Mouse (Mus musculus) neural tube, embryonic 14.5 days (tissue): ENCODE measurements around the gene Tango2. TPM values are rescaled to one million over a fixed set of nuclear protein-coding genes. Genes with fewer than 3 reads are reported as not detected.

Experiments used
- ATAC-seq: fragments of 200-750 bp; cut with Nextera tagmentation; 2 replicates; pipeline ENCODE4 v1.8.0; 2017; ENCODE audit warnings: low read depth, mild to moderate bottlenecking, moderate TSS enrichment, moderate library complexity
- H3K27ac ChIP-seq: fragments of 300-500 bp; sonication (generic); 2 replicates; pipeline ENCODE4 v1.5.1; 2014; ENCODE audit warnings: low read depth, mild to moderate bottlenecking, control low read depth, low read length, moderate library complexity, mixed read lengths
- H3K27me3 ChIP-seq: fragments of 300-500 bp; sonication (generic); 2 replicates; pipeline ENCODE4 v1.6.1; 2014; ENCODE audit warnings: low read length; ENCODE audit not compliant: control insufficient read depth, insufficient read depth
- H3K36me3 ChIP-seq: fragments of 300-500 bp; sonication (generic); 2 replicates; pipeline ENCODE4 v1.6.1; 2014; ENCODE audit warnings: low read length, mixed read lengths; ENCODE audit not compliant: control insufficient read depth, insufficient read depth
- H3K4me1 ChIP-seq: fragments of 300-500 bp; sonication (generic); 2 replicates; pipeline ENCODE4 v1.6.1; 2014; ENCODE audit warnings: low read length; ENCODE audit not compliant: control insufficient read depth, insufficient read depth
- H3K4me2 ChIP-seq: fragments of 300-500 bp; sonication (generic); 2 replicates; pipeline ENCODE4 v1.6.1; 2014; ENCODE audit warnings: mild to moderate bottlenecking, low read depth, low read length, control low read depth
- H3K4me3 ChIP-seq: fragments of 300-500 bp; sonication (generic); 2 replicates; pipeline ENCODE4 v1.5.1; 2014; ENCODE audit warnings: low read depth, low read length, control low read depth, mixed read lengths
- H3K9ac ChIP-seq: fragments of 300-500 bp; sonication (generic); replicated peaks from 2 replicates; pipeline ENCODE4 v1.6.1; 2014; ENCODE audit warnings: low read depth, mild to moderate bottlenecking, control low read depth, low read length, mixed read lengths
- H3K9me3 ChIP-seq: fragments of 300-500 bp; sonication (generic); 2 replicates; pipeline ENCODE4 v1.6.1; 2016; ENCODE audit warnings: low read length; ENCODE audit not compliant: control insufficient read depth
- WGBS: fragments of 180-500 bp; shearing (Covaris S2); extraction: QIAGEN DNeasy Blood & Tissue Kit; methylation state at CpG from one replicate; pipeline ENCODE4 v1.1.7; 2014; 5-methylcytosine and 5-hydroxymethylcytosine counted together
- polyA plus RNA-seq: library from polyadenylated mRNA; unstranded; fragments of >200 nt; fragmentation: Nextera tagmentation; extraction: Ambion mirVana; gene quantifications from 2 replicates; pipeline ENCODE4 v1.2.1, GENCODE M21; 2014

Gene Tango2
- polyA plus RNA-seq = 99.8 and 114 TPM in 2 replicates

DNA sequence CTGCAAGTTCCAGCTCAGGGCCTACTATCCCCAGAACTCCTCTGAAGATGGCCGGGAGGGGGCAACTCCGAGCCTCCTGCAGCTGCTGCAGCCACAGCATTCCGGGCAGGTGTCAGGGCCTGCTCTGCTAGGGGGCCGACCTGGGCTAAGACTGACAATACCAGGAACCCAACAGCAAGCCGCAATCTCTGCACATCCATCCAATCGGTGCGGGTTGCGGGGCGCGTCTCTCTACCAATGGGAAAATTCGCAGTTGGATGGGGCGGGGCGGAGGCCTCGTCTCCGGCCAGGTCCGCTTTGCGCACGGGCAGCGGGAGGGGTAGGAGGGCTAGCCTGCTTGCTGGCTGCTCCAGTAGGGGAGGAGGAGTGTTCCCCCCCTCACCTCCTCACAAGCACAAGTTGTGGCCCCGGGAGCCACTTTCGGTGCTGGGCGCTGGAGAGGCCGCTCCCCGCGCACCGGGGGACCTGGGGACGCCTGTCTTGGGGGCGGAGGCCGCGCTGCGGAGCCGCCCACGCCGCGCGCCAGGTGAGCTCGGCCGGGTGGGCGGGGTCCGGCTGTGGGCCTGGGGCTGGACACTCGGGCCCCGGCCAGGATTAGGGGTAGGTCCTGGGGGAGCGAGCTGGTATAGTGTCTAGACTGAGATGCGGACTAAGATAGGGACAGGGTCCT is at the start of gene Tango2, which contains the start of gene Arvcf:
TSS of gene Tango2 (minus strand) at position 173 of the 670 bp plus-strand sequence.
TSS of gene Arvcf (plus strand) at position 252 of the 670 bp plus-strand sequence.
- Histone ChIP-seq H3K27ac (peak within 1 kb of the TSS; percentile 55), H3K9me3 (no peaks in the 10 kb centered on the region), H3K27me3 (no peaks in the 10 kb centered on the region; the same call in 1 of the 2 replicates), H3K4me3 (peak within 1 kb of the TSS; percentile 92), H3K36me3 (no peaks in the 10 kb centered on the region), H3K4me2 (peak within 1 kb of the TSS; percentile 60), H3K4me1 (peaks cover 29% of the 10 kb centered on the region), H3K9ac (peak within 1 kb of the TSS; percentile 85)
- WGBS = 0% methylated on average over 42 of the region's 44 CpGs
- ATAC-seq = peak; percentile 89

DNA sequence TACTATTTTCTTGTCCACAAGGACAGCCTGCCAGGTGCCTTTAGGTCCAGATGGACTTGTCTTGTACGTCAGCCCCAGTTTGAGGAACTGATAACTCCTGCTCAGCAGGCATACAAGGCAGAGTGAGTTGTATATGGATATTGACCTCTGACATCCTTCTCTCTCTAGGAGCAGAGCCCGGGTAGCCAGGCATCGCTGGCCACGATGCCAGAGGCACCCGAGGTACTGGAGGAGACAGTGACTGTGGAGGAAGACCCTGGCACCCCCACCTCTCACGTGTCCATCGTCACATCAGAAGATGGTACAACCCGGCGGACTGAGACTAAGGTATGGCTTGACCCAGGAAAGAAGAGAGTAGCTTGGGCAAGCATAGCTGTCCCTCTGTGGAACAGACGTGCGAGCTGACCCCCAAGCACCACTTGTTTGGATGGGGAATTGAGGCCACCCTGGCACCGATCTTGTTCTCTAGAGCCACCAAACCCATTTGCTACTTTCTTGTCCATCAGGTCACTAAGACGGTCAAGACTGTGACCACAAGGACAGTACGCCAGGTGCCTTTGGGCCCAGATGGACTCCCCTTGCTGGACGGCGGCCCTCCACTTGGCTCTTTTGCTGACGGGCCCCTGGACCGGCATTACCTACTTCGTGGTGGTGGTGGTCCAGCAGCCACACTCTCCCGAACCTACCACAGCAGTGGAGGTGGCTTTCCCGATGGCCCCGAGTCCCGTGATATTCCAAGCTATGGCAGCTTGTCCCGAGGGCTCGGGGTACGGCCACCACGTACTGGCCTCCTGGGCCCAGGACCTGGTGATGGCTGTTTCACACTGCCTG is 49.1 kb upstream of the Tango2 start:
- 95% methylated on average over 27 of the region's 27 CpGs for WGBS
- H3K36me3 ChIP-seq = peaks cover 45% of the 10 kb centered on the region
- H3K9ac ChIP-seq = no peak overlapping the region
- H3K27ac ChIP-seq = 0 out of 2 replicates have a peak overlapping the region, but pooled peaks have one; percentile 2
- H3K27me3 ChIP-seq = no peaks in the 10 kb centered on the region
- H3K4me2 ChIP-seq = no peak overlapping the region
- ATAC-seq = no peak
- H3K4me3 ChIP-seq = no peak overlapping the region
- H3K4me1 ChIP-seq = peaks cover 58% of the 10 kb centered on the region
- no peaks in the 10 kb centered on the region for H3K9me3 ChIP-seq

DNA sequence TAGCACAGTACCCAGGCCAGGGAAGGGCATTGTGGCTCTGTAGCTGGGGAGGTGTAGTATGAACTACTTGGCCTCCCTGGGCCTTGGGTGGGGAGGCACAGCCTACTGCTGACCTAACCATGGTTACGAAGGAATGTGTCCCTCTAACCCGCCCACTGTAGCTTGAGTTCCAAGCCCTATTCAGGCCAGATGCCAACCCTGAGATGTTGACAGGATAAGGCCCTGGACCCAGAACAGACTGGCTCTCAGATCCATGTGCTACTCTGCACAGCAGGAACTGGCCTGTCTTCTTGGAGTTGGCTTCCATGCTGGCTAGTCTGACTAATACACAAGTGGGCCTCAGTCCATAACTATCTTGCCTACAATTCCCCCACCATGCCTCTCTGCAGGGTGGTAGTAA is 48.3 kb upstream of the Tango2 start:
- Histone ChIP-seq H3K9me3 (no peaks in the 10 kb centered on the region), H3K4me2 (no peak overlapping the region), H3K9ac (no peak overlapping the region), H3K36me3 (peaks cover 37% of the 10 kb centered on the region), H3K27me3 (no peaks in the 10 kb centered on the region), H3K27ac (no peak overlapping the region), H3K4me1 (peaks cover 56% of the 10 kb centered on the region), H3K4me3 (no peak overlapping the region)
- ATAC-seq = no peak
- 61% methylated on average over 2 of the region's 2 CpGs for WGBS

DNA sequence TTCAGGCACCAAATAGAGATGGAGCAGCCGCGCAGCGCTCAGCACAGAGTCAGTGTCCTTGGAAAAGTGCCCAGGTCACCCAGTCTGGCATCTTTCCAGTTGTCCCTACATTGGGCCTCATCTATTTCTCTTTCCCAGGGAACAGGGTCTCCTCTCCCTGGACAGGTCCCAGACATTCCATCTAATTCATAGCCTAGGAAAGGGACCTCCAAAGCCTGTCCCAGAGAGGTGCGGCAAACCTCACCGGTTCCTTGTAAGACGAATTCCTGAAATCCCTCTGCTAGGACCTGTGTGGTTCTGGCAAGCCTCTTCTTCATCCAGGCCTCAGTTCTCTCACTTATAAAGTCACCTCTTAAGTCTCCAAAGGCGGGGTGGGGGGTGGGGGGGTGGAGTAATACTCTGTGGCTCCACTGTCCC is 47.7 kb upstream of the Tango2 start:
- H3K27me3 ChIP-seq = no peaks in the 10 kb centered on the region
- peaks cover 51% of the 10 kb centered on the region for H3K4me1 ChIP-seq
- no peak overlapping the region for H3K4me2 ChIP-seq
- peak; percentile 8; the same call in 1 of the 2 replicates for ATAC-seq
- 0 out of 2 replicates have a peak overlapping the region, but pooled peaks have one; percentile 44 for H3K27ac ChIP-seq
- no peak overlapping the region for H3K9ac ChIP-seq
- H3K36me3 ChIP-seq = peaks cover 33% of the 10 kb centered on the region
- 17% methylated on average over 6 of the region's 7 CpGs for WGBS
- no peaks in the 10 kb centered on the region for H3K9me3 ChIP-seq
- no peak overlapping the region for H3K4me3 ChIP-seq

DNA sequence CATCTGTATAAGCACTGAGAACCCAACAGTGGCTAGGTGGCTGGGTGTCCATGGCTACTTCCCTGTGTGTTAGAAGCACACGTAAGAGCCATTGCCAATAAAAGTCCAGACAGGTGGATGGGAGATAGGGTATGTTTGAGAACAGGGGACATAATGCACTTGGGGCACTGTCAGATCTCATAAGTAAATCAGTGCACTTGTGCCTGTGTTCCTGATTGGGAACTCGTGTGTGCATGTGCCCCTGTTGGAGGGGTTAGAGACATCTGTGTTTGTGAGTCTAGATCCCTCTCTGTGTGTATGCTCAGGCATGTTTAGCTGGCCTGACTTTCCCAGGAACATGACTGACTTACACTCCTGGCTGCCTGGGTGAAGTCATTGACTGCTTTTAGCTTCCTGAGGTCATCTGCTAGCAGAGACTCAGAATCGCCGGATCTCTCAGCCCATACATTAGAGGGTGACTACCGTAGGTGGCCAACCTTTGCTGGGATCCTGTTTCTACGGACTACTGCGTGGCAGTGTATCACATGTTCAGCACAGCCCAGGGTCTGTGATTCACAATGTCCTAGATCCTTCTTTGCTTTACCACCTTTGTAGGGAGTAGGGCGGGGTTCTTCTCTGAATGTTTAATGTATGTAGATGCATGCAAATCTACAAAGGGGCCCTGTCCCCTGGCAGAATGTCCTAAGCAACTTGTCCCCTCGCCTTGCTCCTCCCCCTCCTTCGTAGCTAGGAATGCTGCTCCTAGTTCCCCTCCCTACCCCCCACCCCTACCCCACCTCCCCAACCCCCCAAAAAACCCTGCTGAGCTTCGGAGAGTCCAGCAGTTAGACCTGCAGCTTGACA is 47.1 kb upstream of the Tango2 start:
- Histone ChIP-seq H3K36me3 (peaks cover 28% of the 10 kb centered on the region), H3K27ac (peak overlapping the region; percentile 50; the same call in 1 of the 2 replicates), H3K9ac (0 out of 2 replicates have a peak overlapping the region, but pooled peaks have one; percentile 41), H3K9me3 (no peaks in the 10 kb centered on the region), H3K4me1 (peaks cover 45% of the 10 kb centered on the region), H3K27me3 (no peaks in the 10 kb centered on the region), H3K4me3 (peak overlapping the region; percentile 4; the same call in 1 of the 2 replicates), H3K4me2 (peak overlapping the region; percentile 25; the same call in 1 of the 2 replicates)
- WGBS = 9% methylated on average over 11 of the region's 11 CpGs
- ATAC-seq = no peak

DNA sequence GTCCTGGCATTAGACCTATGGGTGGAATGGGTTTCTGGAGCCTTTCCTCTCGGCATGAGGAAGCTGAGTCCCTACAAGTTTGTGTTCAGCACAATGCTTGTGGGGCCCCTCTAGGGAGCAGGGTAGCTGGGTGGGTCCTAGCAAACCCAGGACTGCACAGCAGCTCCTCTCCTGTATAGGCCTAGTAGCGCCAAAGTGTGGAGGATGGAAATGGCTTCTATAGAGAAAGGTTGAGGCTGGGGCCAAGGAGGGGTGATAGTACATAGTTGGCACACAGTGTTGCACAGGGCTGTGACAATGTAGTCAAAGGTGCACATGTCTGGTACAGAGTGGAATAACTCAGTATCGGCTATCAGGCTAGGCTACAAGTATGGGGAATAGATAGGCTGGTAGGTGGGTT is 46.2 kb upstream of the Tango2 start:
- Histone ChIP-seq H3K4me3 (peak overlapping the region; percentile 74; the same call in 1 of the 2 replicates), H3K9me3 (no peaks in the 10 kb centered on the region), H3K36me3 (peaks cover 22% of the 10 kb centered on the region), H3K27me3 (no peaks in the 10 kb centered on the region), H3K4me2 (peak overlapping the region; percentile 90), H3K27ac (peak overlapping the region; percentile 86; the same call in 1 of the 2 replicates), H3K4me1 (peaks cover 42% of the 10 kb centered on the region), H3K9ac (no peak overlapping the region)
- WGBS = 53% methylated on average over 3 of the region's 3 CpGs
- no peak for ATAC-seq

DNA sequence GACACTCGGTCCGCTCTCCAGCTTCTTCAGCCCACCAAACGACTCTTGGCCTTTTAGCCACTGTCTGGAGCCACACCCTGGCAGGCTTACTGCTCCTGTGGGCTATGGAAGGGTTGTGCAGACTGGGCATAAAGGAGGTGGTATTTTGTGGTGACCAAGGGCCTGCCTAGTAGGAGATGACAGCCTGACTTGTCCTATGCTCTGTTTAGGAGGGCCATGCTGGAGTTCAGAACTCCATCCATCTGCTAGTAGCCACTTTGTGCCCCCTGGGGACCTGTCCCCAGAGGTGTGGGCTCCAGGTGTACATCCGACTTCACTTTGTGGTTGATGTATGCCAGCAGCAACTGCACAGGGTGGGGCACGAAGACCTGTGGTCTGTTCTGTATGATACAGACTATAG is 45.7 kb upstream of the Tango2 start:
- Histone ChIP-seq H3K4me1 (peaks cover 46% of the 10 kb centered on the region), H3K36me3 (peaks cover 17% of the 10 kb centered on the region), H3K9ac (peak overlapping the region; percentile 82), H3K4me2 (peak overlapping the region; percentile 90), H3K27ac (peak overlapping the region; percentile 86; the same call in 1 of the 2 replicates), H3K9me3 (no peaks in the 10 kb centered on the region), H3K4me3 (peak overlapping the region; percentile 74), H3K27me3 (no peaks in the 10 kb centered on the region)
- WGBS = 42% methylated on average over 5 of the region's 5 CpGs
- ATAC-seq = no peak
